Mouse (Mus musculus) CH12F3 (cell line): ENCODE data around the gene Smtnl2.
"Not testable (repeated sequence)": the region's sequence is repeated elsewhere in the genome, so short reads cannot be mapped to it uniquely, and the experiment has no call there.

ENCODE experiments used
- in situ Hi-C: fragments of 300-500 bp; cut with MboI; formaldehyde crosslinking; loops from 2 replicates; pipeline ENCODE4 v1.14.3; 2020; ENCODE audit warnings: low sequenced_read_pairs

Smtnl2 gene

GRCm38 (mm10) chr11:72411093-72411921, at the start of gene Smtnl2:
Smtnl2 (minus strand) TSS chr11:72411713.
- in situ Hi-C loops, result loop anchor here (25.0 kb wide), 1 partner anchor 174 kb away; no protein-coding TSS in a partner anchor

GRCm38 (mm10) chr11:72458502-72458901, 47.0 kb upstream of the Smtnl2 start:
- in situ Hi-C loops, result no loop called here

DNA sequence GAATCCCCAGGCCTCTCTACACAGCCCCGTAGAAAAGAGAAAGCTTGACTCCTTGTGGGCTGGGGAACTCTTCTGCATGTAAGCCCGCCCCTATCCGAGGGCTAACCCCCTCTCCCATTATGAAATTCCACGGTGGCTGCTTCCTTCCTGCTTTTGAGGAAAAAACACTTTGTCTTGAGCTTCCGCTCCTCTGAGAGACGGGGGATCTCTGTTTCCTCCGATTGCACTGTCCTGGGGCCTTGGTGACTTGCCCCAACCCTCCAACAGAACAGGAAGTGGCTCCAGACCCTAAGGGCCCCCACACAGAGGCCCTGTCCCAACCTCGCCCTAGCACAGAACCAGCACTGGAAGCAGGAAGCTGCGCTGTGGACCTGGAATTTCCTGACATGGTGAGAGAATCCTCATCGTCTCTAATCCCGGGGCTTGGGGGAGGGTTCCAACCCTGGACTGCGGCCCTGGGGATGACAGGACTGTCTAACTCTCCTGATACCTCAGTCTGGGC, 46.5 kb upstream of the Smtnl2 start:
- in situ Hi-C loops, result no loop called here

DNA sequence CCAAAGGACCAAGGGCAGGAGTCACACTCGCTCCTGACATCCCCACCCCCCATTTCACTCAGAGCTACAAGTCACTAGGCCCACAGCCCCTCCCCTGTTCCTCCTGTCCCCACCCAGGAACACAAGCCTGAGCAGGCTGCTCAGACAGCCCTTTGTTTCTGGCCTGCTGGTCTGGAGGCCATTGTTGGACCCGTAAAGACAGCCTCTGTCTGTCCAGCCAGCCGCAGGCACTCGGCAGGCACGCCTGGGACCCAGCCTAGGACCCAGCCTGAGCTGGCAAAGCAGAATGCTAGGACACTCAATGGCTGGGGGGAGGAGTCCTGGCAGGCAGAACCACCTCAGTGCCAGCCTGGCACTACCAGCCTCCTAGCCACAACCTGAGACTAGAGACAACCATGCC, 44.2 kb upstream of the Smtnl2 start:
- in situ Hi-C loops, result no loop called here

DNA sequence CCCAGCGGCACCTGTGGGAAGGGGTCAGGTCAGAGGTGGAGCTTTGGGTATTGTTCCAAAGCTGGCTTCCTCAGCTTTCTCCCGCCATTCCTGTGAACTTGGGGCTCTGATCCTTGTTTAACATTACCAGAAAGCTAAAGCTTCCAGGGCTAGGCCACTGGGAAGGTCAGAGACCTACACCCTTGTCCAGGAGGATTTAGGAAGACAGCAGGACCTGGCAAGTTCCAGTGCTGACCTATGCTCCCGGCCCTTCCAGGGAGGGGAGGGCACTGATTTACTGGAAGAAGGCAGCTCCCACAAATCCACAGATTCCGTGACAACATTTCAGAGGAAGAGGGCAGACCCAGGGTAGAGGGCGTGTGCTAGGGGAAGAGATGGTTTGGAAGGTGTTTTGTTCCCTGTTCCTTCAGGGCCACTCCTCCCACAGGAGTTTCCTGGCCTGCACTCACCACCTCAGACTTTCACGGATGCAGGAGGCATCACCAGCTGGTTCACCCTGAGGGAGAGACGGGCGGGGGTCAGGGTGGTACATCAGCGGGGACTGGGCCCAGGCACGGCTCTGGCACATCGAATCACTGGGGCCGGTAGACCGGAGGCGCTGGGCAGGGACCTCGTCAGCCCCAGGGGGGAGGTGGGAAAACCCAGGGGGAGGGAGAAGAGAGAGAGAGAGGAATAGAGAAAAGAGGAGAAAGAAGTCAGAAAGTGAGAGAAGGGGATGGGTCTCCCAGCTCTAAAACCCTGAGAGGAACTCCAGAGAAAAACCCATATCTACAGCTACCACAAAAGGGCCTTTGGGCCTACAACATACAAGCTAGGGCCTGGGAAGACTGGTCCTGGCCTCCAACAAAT, 41.8 kb upstream of the Smtnl2 start:
- in situ Hi-C loops, result no loop called here

- in situ Hi-C loops, result no loop called here
These were observed 40.7 kb upstream of the Smtnl2 start for GRCm38 (mm10) chr11:72452140-72452665.

DNA sequence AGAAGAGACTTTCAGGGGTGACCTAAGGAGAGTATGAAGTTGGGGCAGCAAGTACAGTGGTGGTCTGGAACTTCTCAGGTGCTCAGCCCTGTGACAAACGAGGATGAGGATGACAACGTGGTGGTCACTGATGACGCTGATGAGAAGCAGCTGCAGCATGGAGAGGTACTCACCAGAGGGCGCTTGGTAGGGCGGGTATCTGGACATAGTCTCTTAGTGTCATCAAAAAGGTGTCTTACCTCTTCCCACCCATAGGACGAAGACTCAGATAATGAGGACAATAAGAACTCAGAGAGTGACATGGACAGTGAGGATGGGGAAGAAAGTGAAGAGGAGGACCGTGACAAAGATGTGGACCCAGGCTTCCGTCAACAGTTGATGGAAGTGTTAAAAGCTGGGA, 36.0 kb upstream of the Smtnl2 start:
- in situ Hi-C loops, result loop anchor here (10.0 kb wide), 1 partner anchor 107 kb away; the partner anchor contains the start of gene Spns3

GRCm38 (mm10) chr11:72446311-72447105, 35.0 kb upstream of the Smtnl2 start:
- in situ Hi-C loops, result loop anchor here (10.0 kb wide), 1 partner anchor 108 kb away; the partner anchor contains the start of gene Spns3

DNA sequence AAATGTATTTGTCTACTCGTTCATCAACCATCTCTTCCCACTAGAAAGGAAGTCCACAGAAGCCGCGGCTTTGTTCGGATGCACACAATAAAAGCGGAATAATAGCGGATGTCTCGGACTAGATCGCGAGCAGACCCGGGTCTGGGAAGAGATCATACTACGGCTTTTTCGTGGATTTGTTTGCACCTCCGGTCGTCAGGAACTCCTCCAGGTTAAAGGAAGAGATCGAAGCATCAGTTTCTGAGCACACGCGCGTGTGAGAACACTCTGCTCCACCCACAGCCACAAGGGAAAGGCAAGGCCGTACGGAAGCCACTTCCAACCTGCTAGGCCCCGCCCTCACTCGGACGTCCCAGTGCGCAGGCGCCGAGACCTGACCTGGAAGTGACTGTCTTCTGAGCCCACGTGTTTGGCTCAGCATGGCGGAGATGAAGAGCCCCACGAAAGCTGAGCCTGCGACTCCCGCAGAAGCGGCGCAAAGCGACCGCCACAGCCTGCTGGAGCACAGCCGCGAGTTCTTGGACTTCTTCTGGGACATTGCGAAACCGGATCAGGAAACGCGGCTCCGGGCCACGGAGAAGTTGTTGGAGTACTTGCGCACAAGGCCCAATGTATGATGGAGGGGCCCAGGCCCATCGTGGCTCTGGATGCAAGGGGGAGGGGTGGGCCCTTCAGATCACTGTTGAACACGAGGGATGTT, 29.6 kb upstream of the Smtnl2 start, which contains the start of gene Mybbp1a:
TSS of gene Mybbp1a (plus strand) at position 391 of the 700 bp plus-strand sequence.
- in situ Hi-C loops, result loop anchor here (10.0 kb wide), 1 partner anchor 114 kb away; the partner anchor contains the start of gene Spns3

- in situ Hi-C loops, result loop anchor here (10.0 kb wide), 1 partner anchor 114 kb away; the partner anchor contains the start of gene Spns3
These were observed 29.1 kb upstream of the Smtnl2 start for GRCm38 (mm10) chr11:72440597-72440964.

- in situ Hi-C loops, result no loop called here
These were observed 26.9 kb upstream of the Smtnl2 start for GRCm38 (mm10) chr11:72438411-72438810.

GRCm38 (mm10) chr11:72436756-72437650, 25.5 kb upstream of the Smtnl2 start:
- in situ Hi-C loops, result no loop called here

DNA sequence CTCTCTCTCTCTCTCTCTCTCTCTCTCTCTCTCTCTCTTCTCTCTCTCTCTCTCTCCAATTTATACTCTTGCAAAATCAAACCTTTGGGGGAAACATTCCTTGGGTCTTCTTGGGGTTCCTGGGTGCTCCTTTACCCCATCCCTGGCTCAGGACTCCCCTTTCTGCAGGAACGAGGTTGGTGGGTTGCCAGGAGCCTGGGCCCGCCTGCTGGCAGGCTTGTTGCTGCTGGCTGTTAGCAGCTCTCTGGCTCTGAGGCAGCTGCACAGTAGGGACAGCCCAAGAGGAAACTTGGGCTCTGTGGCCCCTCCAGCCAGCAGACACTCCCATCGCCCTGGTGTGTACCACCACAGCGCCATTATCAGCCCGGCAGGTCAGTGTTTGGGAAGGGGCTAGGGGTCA, 24.8 kb upstream of the Smtnl2 start:
- in situ Hi-C loops, result no loop called here

- in situ Hi-C loops, result no loop called here
These were observed 24.2 kb upstream of the Smtnl2 start for GRCm38 (mm10) chr11:72435694-72436045.

DNA sequence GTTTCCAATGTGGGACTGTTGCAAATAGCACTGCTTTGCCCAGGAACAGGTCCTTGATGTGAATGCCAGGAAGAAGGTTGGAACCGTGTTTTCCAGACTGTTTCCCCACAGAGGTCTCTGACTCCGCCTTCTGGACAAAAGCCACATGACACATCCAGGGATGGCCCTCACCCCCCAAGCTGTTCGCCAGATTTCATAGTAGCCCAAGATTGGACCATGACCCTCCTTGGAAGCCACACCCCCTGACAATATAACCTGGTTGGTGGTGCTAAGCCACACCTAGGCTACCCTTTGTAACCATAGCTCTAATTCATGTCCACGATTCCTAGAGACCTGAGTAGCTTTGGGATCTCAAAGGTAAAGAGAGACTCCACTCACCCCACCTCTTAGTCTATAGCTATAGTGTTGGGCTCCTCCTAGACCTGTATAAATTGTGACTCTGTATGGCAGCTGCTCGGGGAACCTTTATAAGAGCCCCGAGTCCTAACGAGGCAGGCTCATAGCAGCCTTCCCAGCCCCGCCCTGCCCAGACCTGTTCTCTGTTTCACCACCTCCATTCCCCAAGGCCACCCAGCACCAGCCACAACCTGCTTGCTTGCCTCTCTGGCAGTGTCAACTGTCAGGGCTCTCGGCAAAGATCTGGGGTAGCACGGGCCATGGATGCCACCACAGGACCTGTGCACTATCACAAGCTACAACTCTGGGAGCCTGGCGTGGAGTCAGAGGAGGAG, 23.6 kb upstream of the Smtnl2 start, which contains the start of gene Ggt6:
TSS of gene Ggt6 (plus strand) at position 564 of the 731 bp plus-strand sequence.
- in situ Hi-C loops, result no loop called here

DNA sequence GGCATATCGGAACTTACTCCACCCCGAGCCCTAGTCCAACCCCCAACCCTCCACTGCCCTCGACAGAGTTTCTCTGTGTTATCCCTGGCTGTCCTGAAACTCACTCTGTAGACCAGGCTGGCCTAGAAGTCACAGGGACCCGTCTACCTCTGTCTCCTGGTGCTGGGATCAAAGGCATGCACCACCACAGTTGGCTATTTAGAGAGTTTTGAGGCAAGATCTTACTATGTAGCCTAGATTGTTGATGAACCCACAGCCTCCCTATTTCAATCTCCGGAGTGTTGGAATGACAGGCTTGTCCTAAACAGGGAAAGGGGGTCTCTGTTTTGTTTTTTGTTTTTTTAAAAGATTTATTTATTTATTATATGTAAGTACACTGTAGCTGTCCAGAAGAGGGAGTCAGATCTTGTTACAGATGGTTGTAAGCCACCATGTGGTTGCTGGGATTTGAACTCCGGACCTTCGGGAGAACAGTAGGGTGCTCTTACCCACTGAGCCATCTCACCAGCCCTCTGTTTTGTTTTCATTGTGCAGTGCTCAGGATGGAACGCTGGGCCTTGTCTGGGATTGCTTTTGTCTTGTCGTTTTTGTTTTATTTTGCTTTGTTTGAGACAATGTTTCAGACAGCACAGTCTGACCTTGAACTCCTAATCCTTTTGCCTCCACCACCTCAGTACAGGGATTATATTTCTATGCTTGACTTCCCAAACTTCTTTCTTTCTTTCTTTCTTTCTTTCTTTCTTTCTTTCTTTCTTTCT, 19.0 kb upstream of the Smtnl2 start:
- in situ Hi-C loops, result not testable (repeated sequence)

DNA sequence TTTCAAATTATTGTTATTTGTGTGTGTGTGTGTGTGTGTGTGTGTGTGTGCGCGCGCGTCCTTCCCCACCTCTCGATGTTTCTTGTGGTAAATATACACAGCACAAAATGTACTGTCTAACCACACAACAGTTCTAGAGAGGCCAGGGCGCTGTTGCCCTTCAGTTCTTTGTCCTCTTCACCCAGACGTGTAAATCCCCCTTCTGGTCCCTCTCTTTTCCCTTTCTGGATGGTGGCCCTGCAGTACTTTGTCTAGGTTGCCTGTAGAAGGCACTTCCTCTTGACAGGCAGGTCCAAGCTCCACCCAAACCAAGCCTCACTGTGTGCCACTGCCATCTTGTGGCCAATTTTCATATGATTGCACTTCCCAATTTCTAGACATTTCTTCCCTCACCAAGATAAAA, 17.8 kb upstream of the Smtnl2 start:
- in situ Hi-C loops, result no loop called here
